Mouse (Mus musculus) ES-Bruce4 (cell line): ENCODE measurements at regions not wholly inside any gene's neighbourhood (a gene's known extent, or its start where the extent isn't known, plus 50 kb on each side); places are given as distances from the start of the nearest gene placed in this dataset.

Experiments
- EP300 ChIP-seq: IDR thresholded peaks from 2 replicates; pipeline ENCODE4 v1.6.1; 2011; ENCODE audit warnings: low read depth, low read length; ENCODE audit not compliant: insufficient read depth
- POLR2A ChIP-seq: IDR thresholded peaks from one replicate; pipeline ENCODE4 v1.8.1; 2011; ENCODE audit warnings: low read length; ENCODE audit not compliant: insufficient read depth

GRCm38 (mm10) chr7:40377839-40378238, 520.3 kb upstream of the Vstm2b start:
- no peak for TF ChIP-seq POLR2A
- TF ChIP-seq EP300: no peak
